17 mouse cellular contexts compared by ENCODE assay signal in the genomic region with DNA sequence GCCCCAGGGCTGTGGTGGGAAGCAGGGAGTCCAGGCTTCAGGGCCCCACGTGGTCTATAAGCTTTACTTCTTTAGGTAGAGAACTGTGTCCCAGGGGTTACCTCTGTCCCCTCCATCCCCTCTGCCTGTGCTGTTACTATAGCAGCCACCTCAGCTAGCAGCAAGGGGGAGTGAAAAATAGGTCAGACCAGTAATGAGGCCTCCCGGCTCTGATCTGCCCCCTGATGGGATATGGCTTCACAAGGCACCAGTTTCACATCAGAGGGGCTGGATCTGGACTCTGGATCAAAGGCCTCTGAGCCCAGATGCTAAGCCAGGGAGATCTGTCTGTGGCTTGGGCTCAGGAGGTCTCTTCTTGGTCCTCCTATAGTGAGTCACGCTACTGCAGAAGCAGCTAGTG.
"Had no signal": no experiment of that assay in that cellular context is flagged by ENCODE, and none has a peak within 500 bp of the region (broad histone marks: within the 10 kb centered on the region; RNA-seq: fewer than 3 reads in every experiment).

No protein-coding gene starts in this region.

- H3K36me3 ChIP-seq: limb, embryonic 12.5 days; limb, embryonic 15.5 days; neural tube, embryonic 12.5 days; neural tube, embryonic 15.5 days had no signal

- H3K4me2 ChIP-seq: limb, embryonic 12.5 days; limb, embryonic 15.5 days; liver, embryonic 11.5 days; lung, embryonic 14.5 days; neural tube, embryonic 12.5 days; neural tube, embryonic 15.5 days had no signal

- H3K4me3 ChIP-seq: limb, embryonic 12.5 days; limb, embryonic 15.5 days; neural tube, embryonic 12.5 days; neural tube, embryonic 15.5 days had no signal

- H3K27me3 ChIP-seq: limb, embryonic 12.5 days; limb, embryonic 15.5 days; neural tube, embryonic 12.5 days had no signal

- H3K9me3 ChIP-seq: limb, embryonic 12.5 days; limb, embryonic 15.5 days; neural tube, embryonic 12.5 days; neural tube, embryonic 15.5 days had no signal

- DNase-seq: kidney, adult 18-20 months; kidney, adult 9 months; kidney, postnatal 14 days; kidney, postnatal 4 days; left cerebral cortex, postnatal 4 days; liver, postnatal 0 days; lung, embryonic 14.5 days; thymus, adult 18-20 months; thymus, postnatal 4 days had no signal

- ATAC-seq: liver, postnatal 0 days; lung, postnatal 0 days had no signal

- H3K4me1 ChIP-seq: limb, embryonic 15.5 days; neural tube, embryonic 15.5 days had no signal

- H3K27ac ChIP-seq: limb, embryonic 12.5 days; limb, embryonic 15.5 days; liver, embryonic 14.5 days; macrophage; neural tube, embryonic 12.5 days; neural tube, embryonic 15.5 days had no signal

- H3K9ac ChIP-seq: limb, embryonic 12.5 days; limb, embryonic 15.5 days; liver, embryonic 14.5 days; liver, postnatal 0 days; lung, embryonic 14.5 days; neural tube, embryonic 12.5 days; neural tube, embryonic 15.5 days had no signal
